Mouse (Mus musculus) hindbrain, embryonic 14.5 days (tissue): ENCODE measurements around the gene Il17rb. TPM values are rescaled to one million over a fixed set of nuclear protein-coding genes. Genes with fewer than 3 reads are reported as not detected.

ENCODE experiments used
- ATAC-seq: fragments of 200-750 bp; cut with Nextera tagmentation; 2 replicates; pipeline ENCODE4 v1.8.0; 2017; ENCODE audit warnings: moderate number of reproducible peaks, mild to moderate bottlenecking, moderate TSS enrichment, moderate library complexity; ENCODE audit not compliant: low FRiP score
- DNase-seq: peaks from one replicate; pipeline ENCODE4 v3.0.0-alpha.2; 2015; ENCODE audit warnings: low spot score
- H3K27ac ChIP-seq: fragments of 300-500 bp; sonication (generic); 2 replicates; pipeline ENCODE4 v1.5.1; 2014; ENCODE audit warnings: mild to moderate bottlenecking, moderate library complexity
- H3K27me3 ChIP-seq: fragments of 300-500 bp; sonication (generic); 2 replicates; pipeline ENCODE4 v1.6.1; 2014; ENCODE audit warnings: mild to moderate bottlenecking, low read length, mixed read lengths; ENCODE audit not compliant: control insufficient read depth, insufficient read depth
- H3K36me3 ChIP-seq: fragments of 300-500 bp; sonication (generic); replicated peaks from 2 replicates; pipeline ENCODE4 v1.6.1; 2014; ENCODE audit not compliant: control insufficient read depth, insufficient read depth
- H3K4me1 ChIP-seq: fragments of 300-500 bp; sonication (generic); replicated peaks from 2 replicates; pipeline ENCODE4 v1.6.1; 2014; ENCODE audit warnings: antibody characterized with exemption, low read length, mixed read lengths; ENCODE audit not compliant: control insufficient read depth, insufficient read depth
- H3K4me2 ChIP-seq: fragments of 300-500 bp; sonication (generic); replicated peaks from 2 replicates; pipeline ENCODE4 v1.6.1; 2014; ENCODE audit warnings: mild to moderate bottlenecking, moderate library complexity
- H3K4me3 ChIP-seq: fragments of 300-500 bp; sonication (generic); replicated peaks from 2 replicates; pipeline ENCODE4 v1.5.1; 2014; ENCODE audit warnings: mild to moderate bottlenecking, low read length
- H3K9ac ChIP-seq: fragments of 300-500 bp; sonication (generic); 2 replicates; pipeline ENCODE4 v1.6.1; 2014
- H3K9me3 ChIP-seq: fragments of 300-500 bp; sonication (generic); 2 replicates; pipeline ENCODE4 v1.6.1; 2016; ENCODE audit warnings: low read length; ENCODE audit not compliant: control insufficient read depth
- WGBS: fragments of 180-500 bp; shearing (Covaris S2); extraction: QIAGEN DNeasy Blood & Tissue Kit; methylation state at CpG from one replicate; pipeline ENCODE4 v1.1.7; 2014; 5-methylcytosine and 5-hydroxymethylcytosine counted together
- polyA plus RNA-seq: library from polyadenylated mRNA; unstranded; fragments of >200 nt; fragmentation: Nextera tagmentation; extraction: Ambion mirVana; gene quantifications from 2 replicates; pipeline ENCODE4 v1.2.1, GENCODE M21; 2014

Gene Il17rb
- polyA plus RNA-seq, 1 experiment from 2014 or later, result 2.7 TPM

DNA sequence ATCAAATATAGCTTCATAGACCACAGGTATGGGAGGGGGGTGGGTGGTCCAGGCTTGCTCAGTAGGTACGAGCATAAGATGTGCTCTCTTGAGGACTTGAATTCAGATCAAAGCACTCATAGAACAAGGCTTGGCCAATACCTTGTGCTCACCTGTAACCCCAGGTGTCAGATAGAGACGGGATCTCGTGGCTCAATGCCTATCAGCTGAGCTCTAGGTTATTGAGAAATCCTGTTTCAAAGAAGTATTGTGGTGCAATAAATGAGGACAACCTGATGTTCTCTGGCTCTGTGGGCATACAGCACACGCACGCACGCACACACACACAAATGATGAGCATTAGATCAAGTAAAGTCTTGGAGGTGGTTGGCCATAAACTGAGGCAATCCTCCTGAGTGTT is 31.8 kb downstream of the Il17rb start:
- H3K27me3 ChIP-seq, result no peaks in the 10 kb centered on the region
- H3K36me3 ChIP-seq, result peaks cover 59% of the 10 kb centered on the region
- no peak overlapping the region for H3K4me3 ChIP-seq
- H3K4me2 ChIP-seq, result no peak overlapping the region
- no peaks in the 10 kb centered on the region for H3K9me3 ChIP-seq
- 96% methylated on average over 6 of the region's 6 CpGs for whole genome bisulfite sequencing
- no peak overlapping the region for H3K27ac ChIP-seq
- peaks cover 10% of the 10 kb centered on the region for H3K4me1 ChIP-seq
- DNase-seq, result no peak
- no peak overlapping the region for H3K9ac ChIP-seq
- no peak for ATAC-seq

DNA sequence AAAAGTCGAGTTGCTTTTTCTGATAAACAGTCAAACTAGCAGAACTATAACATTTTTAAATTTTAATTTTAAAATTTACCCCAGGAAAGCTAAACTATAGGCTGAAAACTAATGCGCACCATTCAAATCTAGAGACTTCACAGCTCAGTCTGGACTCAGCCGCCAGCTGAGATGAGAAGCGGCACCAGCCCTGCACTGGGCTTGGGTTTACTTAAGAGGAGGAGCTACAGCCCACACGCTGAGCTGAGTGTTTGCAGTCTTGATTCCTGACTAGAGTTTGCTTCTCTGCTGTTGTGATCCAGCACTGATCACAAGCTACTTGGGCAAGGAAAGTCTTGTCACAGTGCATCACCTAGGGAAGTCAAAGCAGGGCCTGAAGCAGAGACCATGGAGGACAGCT is 36.7 kb downstream of the Il17rb start:
- H3K9ac ChIP-seq, result no peak overlapping the region
- H3K9me3 ChIP-seq, result no peaks in the 10 kb centered on the region
- H3K36me3 ChIP-seq, result peaks cover 56% of the 10 kb centered on the region
- no peak overlapping the region for H3K4me3 ChIP-seq
- DNase-seq (no peak), ATAC-seq (no peak)
- no peak overlapping the region for H3K4me2 ChIP-seq
- no peak overlapping the region for H3K27ac ChIP-seq
- H3K27me3 ChIP-seq, result no peaks in the 10 kb centered on the region
- peaks cover 19% of the 10 kb centered on the region for H3K4me1 ChIP-seq
- 86% methylated on average over 5 of the region's 5 CpGs for WGBS

DNA sequence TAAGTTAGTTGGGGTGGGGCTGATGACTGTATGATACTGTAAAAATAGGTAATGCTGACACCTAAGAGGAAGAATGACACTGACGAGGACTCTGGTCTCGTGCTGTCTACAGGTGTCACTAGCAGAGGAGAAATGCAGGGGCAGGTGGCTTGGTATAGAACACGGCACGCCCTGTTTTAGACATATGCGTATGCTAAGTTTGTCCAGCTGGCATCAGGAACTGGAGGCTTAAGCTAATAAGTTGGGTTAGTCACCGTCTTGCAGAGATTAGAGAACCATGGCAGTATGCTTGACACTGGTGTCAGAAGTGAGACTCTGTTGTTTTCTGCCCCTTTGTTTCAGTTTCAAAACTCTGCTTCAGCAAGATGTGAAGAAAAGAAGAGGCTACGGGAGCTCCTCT is 37.2 kb downstream of the Il17rb start:
- no peaks in the 10 kb centered on the region for H3K27me3 ChIP-seq
- H3K4me1 ChIP-seq, result peaks cover 19% of the 10 kb centered on the region
- no peak overlapping the region for H3K4me3 ChIP-seq
- peaks cover 56% of the 10 kb centered on the region for H3K36me3 ChIP-seq
- ATAC-seq, result no peak
- no peak overlapping the region for H3K9ac ChIP-seq
- no peak overlapping the region for H3K27ac ChIP-seq
- H3K4me2 ChIP-seq, result no peak overlapping the region
- 97% methylated on average over 7 of the region's 7 CpGs for WGBS
- DNase-seq, result no peak
- H3K9me3 ChIP-seq, result no peaks in the 10 kb centered on the region

DNA sequence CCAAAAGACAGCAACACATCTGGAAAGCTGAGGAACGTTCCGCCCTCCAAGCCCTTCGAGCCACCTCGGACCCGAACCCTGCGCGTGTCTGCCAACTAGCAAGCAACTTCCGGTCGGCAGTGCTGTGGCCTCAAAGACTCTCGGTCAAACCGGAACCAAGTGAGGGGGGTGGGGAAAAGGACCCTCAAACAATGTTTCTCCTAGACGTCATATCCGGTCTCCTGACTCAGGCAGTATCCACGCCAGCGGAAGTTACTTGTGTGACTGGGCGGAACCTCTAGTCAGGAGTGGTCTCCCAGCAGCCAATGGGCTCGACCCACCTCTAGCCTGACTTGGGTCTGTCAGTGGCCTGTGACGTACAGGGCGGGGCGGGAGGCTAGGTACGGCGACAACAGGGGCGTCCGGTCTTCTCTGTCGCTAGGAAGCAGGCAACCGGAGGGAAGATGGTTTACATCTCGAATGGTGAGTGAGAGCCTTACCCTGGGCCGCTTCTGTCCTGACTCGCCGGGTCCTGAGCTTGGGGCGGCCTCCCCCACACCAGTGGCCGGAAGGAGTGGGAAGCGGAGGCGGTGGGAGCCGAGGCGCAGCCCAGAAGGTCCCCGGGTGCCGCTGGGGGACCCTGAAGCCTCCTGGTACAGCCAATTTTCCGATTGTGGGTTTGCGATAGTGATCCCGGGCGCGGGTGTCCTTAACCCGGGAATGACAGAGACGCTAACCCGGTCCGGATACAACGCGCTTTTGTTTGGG is 40.4 kb downstream of the Il17rb start, which contains the start of gene Selenok:
Gene Selenok, plus strand, starts transcription at position 234 of the 747 bp plus-strand sequence.
- Histone ChIP-seq H3K27ac (peak within 1 kb of the TSS; percentile 86), H3K4me1 (peaks cover 19% of the 10 kb centered on the region), H3K4me3 (peak within 1 kb of the TSS; percentile 74), H3K36me3 (peaks cover 33% of the 10 kb centered on the region), H3K9me3 (no peaks in the 10 kb centered on the region), H3K4me2 (peak within 1 kb of the TSS; percentile 88), H3K9ac (peak within 1 kb of the TSS; percentile 92), H3K27me3 (no peaks in the 10 kb centered on the region)
- under 1% methylated on average over 49 of the region's 49 CpGs for WGBS
- ATAC-seq (peak; percentile 100), DNase-seq (peak; percentile 99)

DNA sequence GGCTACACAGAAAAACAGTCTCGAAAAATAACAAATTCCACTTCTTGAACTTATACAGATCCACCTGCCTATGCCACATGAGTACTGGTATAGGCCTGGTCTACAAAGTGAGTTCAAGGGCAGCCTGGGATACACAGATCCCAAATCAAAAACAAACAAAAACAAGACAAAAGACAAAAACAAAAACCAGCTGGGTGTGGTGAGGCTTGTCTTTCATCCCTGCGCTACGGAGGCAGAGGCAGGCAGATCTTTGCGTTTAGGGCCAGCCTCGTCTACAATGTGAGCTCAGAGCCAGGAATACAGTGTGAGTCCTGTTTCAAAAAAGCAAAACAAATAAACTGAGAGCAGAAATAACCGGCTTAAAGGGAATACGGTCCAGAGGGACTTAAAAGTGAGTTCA is 41.1 kb downstream of the Il17rb start:
- H3K27me3 ChIP-seq, result no peaks in the 10 kb centered on the region
- H3K4me3 ChIP-seq, result peak overlapping the region; percentile 74
- no peaks in the 10 kb centered on the region for H3K9me3 ChIP-seq
- H3K4me1 ChIP-seq, result peaks cover 19% of the 10 kb centered on the region
- ATAC-seq (0 out of 2 replicates have a peak, but pooled peaks have one; percentile 0), DNase-seq (no peak)
- H3K4me2 ChIP-seq, result peak overlapping the region; percentile 53
- peak overlapping the region; percentile 41 for H3K9ac ChIP-seq
- peaks cover 27% of the 10 kb centered on the region for H3K36me3 ChIP-seq
- H3K27ac ChIP-seq, result peak overlapping the region; percentile 76
- WGBS, result 69% methylated on average over 7 of the region's 7 CpGs

DNA sequence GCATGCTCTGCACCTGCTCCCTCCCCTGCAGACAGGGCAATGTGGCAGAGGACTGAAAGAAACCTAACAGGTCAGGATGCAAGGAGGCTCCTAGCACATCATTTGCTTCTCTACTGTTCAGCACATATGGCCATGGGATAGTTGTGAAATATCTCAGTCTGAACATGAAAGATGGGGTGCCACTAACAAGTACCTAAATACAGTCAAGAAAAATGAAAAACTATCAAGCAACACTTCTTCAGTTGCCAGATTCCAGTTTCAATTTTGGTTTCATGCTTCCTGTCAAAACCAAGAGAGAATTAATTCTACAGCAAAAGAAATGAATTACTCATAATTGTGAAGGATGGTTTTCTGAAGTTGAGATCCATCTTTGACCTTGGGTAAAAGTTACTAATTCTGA is 51.3 kb downstream of the Il17rb start:
- Histone ChIP-seq H3K9me3 (no peaks in the 10 kb centered on the region), H3K4me2 (no peak overlapping the region), H3K27ac (no peak overlapping the region), H3K9ac (no peak overlapping the region), H3K4me3 (no peak overlapping the region), H3K27me3 (no peaks in the 10 kb centered on the region), H3K4me1 (no peaks in the 10 kb centered on the region), H3K36me3 (no peaks in the 10 kb centered on the region)
- ATAC-seq (no peak), DNase-seq (no peak)

DNA sequence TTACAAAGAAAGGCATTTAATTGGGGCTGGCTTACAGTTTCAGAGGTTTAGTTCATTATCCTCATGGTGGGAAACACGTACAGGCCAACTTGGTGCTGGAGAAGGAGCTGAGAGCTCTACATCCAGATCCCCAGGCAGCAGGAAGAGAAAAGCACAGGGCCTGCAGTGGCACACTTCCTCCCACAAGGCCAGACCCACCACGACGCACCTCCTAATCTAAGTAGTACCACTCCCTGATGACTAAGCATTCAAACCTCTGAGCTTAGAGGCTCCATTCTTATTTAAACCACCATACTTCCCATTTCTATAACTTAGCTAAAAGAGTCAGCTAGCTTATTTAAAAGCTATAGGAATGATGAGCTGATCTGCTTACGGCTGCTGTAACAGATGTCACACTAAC is 57.9 kb downstream of the Il17rb start:
- Histone ChIP-seq H3K4me3 (no peak overlapping the region), H3K27me3 (no peaks in the 10 kb centered on the region), H3K36me3 (no peaks in the 10 kb centered on the region), H3K9me3 (no peaks in the 10 kb centered on the region), H3K9ac (no peak overlapping the region), H3K4me1 (no peaks in the 10 kb centered on the region), H3K4me2 (no peak overlapping the region), H3K27ac (no peak overlapping the region)
- 84% methylated on average over 4 of the region's 4 CpGs for WGBS
- ATAC-seq, result no peak
- no peak for DNase-seq

DNA sequence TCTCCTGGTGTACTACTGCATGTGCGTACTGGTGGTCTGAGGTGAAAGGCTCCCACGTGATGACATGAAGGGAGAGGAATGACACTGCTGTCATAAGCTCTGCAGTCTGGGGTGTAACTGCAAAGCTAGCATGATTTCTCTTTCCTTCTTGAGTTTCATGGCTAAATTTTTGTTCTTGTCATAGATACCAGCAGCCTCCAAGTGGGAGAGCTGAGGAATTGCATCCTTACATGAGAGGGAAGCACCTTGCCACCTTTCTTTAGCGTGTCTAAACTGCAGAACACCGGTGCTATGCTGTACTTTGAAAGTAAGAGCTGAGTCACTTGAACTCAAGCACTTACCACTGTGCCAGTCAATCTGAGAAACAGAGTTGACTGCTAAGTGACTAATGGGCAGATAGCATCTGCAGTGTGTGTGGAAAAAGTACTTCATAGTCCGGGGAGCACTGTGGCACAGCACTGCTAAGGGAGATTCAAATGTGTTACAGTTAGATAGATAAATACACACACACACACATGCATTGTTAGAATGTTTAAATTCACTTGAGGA is 61.9 kb downstream of the Il17rb start:
- 82% methylated on average over 5 of the region's 5 CpGs for WGBS
- Histone ChIP-seq H3K4me2 (no peak overlapping the region), H3K4me3 (no peak overlapping the region), H3K27me3 (no peaks in the 10 kb centered on the region), H3K4me1 (no peaks in the 10 kb centered on the region), H3K9ac (no peak overlapping the region), H3K36me3 (no peaks in the 10 kb centered on the region), H3K27ac (no peak overlapping the region), H3K9me3 (no peaks in the 10 kb centered on the region)
- ATAC-seq (no peak), DNase-seq (no peak)
